Mouse (Mus musculus) stomach, postnatal 0 days (tissue): ENCODE measurements around the gene Prkca. TPM values are rescaled to one million over a fixed set of nuclear protein-coding genes. Genes with fewer than 3 reads are reported as not detected.

ENCODE experiments used
- ATAC-seq: fragments of 200-750 bp; cut with Nextera tagmentation; 2 replicates; pipeline ENCODE4 v1.8.0; 2017; ENCODE audit not compliant: low FRiP score, low TSS enrichment
- DNase-seq: peaks from one replicate; pipeline ENCODE4 v3.0.0-alpha.2; 2016; ENCODE audit warnings: low spot score
- H3K27ac ChIP-seq: fragments of 300-500 bp; sonication (generic); replicated peaks from 2 replicates; pipeline ENCODE4 v1.5.1; 2014; ENCODE audit warnings: mild to moderate bottlenecking, control low read depth
- H3K27me3 ChIP-seq: fragments of 300-500 bp; sonication (generic); 2 replicates; pipeline ENCODE4 v1.6.1; 2014; ENCODE audit warnings: low read length; ENCODE audit not compliant: control insufficient read depth, insufficient read depth
- H3K36me3 ChIP-seq: fragments of 300-500 bp; sonication (generic); 2 replicates; pipeline ENCODE4 v1.6.1; 2014; ENCODE audit warnings: low read length, mixed read lengths; ENCODE audit not compliant: control insufficient read depth, insufficient read depth
- H3K4me1 ChIP-seq: fragments of 300-500 bp; sonication (generic); replicated peaks from 2 replicates; pipeline ENCODE4 v1.6.1; 2014; ENCODE audit warnings: antibody characterized with exemption; ENCODE audit not compliant: control insufficient read depth, insufficient read depth
- H3K4me2 ChIP-seq: fragments of 300-500 bp; sonication (generic); replicated peaks from 2 replicates; pipeline ENCODE4 v1.6.1; 2014; ENCODE audit warnings: low read depth, mild to moderate bottlenecking, control low read depth, moderate library complexity
- H3K4me3 ChIP-seq: fragments of 300-500 bp; sonication (generic); 2 replicates; pipeline ENCODE4 v1.5.1; 2014; ENCODE audit warnings: low read depth, low read length, control low read depth
- H3K9ac ChIP-seq: fragments of 300-500 bp; sonication (generic); 2 replicates; pipeline ENCODE4 v1.6.1; 2014; ENCODE audit warnings: mild to moderate bottlenecking, low read length, control low read depth, mixed read lengths
- H3K9me3 ChIP-seq: fragments of 300-500 bp; sonication (generic); 2 replicates; pipeline ENCODE4 v1.6.1; 2016; ENCODE audit warnings: low read length; ENCODE audit not compliant: control insufficient read depth
- CTCF ChIP-seq: IDR thresholded peaks from 2 replicates; pipeline ENCODE4 v1.5.1; 2016; ENCODE audit warnings: antibody characterized with exemption, low read depth, mild to moderate bottlenecking, moderate library complexity
- EP300 ChIP-seq: optimal IDR thresholded peaks from 2 replicates; pipeline ENCODE3; 2016; ENCODE audit warnings: antibody characterized with exemption
- WGBS: fragments of 180-500 bp; shearing (Covaris S2); extraction: QIAGEN DNeasy Blood & Tissue Kit; methylation state at CpG from one replicate; pipeline ENCODE4 v1.1.7; 2014; 5-methylcytosine and 5-hydroxymethylcytosine counted together
- polyA plus RNA-seq: library from polyadenylated mRNA; unstranded; fragments of >200 nt; fragmentation: Nextera tagmentation; extraction: Ambion mirVana; gene quantifications from 2 replicates; pipeline ENCODE4 v1.2.1, GENCODE M21; 2015

Prkca gene
- polyA plus RNA-seq, 1 experiment from 2014 or later: 3.7 TPM

GRCm38 (mm10) chr11:108251924-108252775 lies 91.6 kb downstream of the Prkca start:
- DNase-seq (no peak), ATAC-seq (no peak)
- WGBS: 81% methylated on average over 7 of the region's 7 CpGs
- H3K36me3 ChIP-seq: no peaks in the 10 kb centered on the region
- no peaks in the 10 kb centered on the region for H3K27me3 ChIP-seq
- H3K9me3 ChIP-seq: no peaks in the 10 kb centered on the region
- H3K27ac ChIP-seq: no peak overlapping the region
- TF ChIP-seq EP300 (no peak), CTCF (no peak)
- 0 out of 2 replicates have a peak, but pooled peaks cover 2% of the 10 kb centered on the region for H3K4me1 ChIP-seq
- no peak overlapping the region for H3K9ac ChIP-seq
- H3K4me2 ChIP-seq: no peak overlapping the region
- H3K4me3 ChIP-seq: no peak overlapping the region

- DNase-seq: no peak
- H3K9me3 ChIP-seq: no peaks in the 10 kb centered on the region
- H3K4me2 ChIP-seq: 0 out of 2 replicates have a peak overlapping the region, but pooled peaks have one; percentile 11
- H3K36me3 ChIP-seq: no peaks in the 10 kb centered on the region
- H3K9ac ChIP-seq: no peak overlapping the region
- WGBS: 39% methylated on average over 13 of the region's 13 CpGs
- H3K27me3 ChIP-seq: no peaks in the 10 kb centered on the region
- no peak for TF ChIP-seq CTCF
- no peak for TF ChIP-seq EP300
- H3K4me1 ChIP-seq: 0 out of 2 replicates have a peak, but pooled peaks cover 2% of the 10 kb centered on the region
- 0 out of 2 replicates have a peak overlapping the region, but pooled peaks have one; percentile 3 for H3K27ac ChIP-seq
- no peak overlapping the region for H3K4me3 ChIP-seq
- peak; percentile 58; the same call in 1 of the 2 replicates for ATAC-seq
Measured at GRCm38 (mm10) chr11:108250829-108251637, 92.7 kb downstream of the Prkca start.

DNA sequence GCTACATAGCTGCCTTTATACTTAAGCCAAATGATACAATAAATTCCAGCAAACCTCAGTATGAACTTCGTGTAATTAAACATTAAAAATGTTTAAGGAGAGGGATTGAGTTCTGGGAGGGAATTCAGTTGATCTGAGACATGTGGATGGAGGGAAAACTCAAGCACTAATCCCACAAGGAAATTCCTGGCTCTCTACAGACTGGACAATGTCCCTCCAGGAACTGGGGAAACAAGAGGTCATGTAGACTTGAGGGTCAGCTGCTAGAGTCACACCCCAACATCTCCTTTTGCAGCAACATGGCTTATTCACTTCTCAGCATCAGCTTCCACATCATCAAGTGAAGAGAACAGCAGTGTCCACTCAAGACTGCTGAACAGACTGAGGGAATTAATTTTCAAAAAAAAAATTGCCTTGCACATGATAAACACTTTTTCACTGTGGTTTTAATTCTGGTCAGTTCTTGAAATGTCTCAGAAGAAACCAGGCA lies 93.5 kb downstream of the Prkca start:
- Histone ChIP-seq H3K27me3 (no peaks in the 10 kb centered on the region), H3K9me3 (no peaks in the 10 kb centered on the region), H3K27ac (0 out of 2 replicates have a peak overlapping the region, but pooled peaks have one; percentile 49), H3K9ac (no peak overlapping the region), H3K4me2 (no peak overlapping the region), H3K36me3 (no peaks in the 10 kb centered on the region), H3K4me1 (0 out of 2 replicates have a peak, but pooled peaks cover 2% of the 10 kb centered on the region), H3K4me3 (no peak overlapping the region)
- ATAC-seq (peak; percentile 64), DNase-seq (no peak)
- no peak for TF ChIP-seq CTCF
- peak; percentile 25 for TF ChIP-seq EP300
- WGBS: 38% methylated on average over 1 of the region's 1 CpGs

DNA sequence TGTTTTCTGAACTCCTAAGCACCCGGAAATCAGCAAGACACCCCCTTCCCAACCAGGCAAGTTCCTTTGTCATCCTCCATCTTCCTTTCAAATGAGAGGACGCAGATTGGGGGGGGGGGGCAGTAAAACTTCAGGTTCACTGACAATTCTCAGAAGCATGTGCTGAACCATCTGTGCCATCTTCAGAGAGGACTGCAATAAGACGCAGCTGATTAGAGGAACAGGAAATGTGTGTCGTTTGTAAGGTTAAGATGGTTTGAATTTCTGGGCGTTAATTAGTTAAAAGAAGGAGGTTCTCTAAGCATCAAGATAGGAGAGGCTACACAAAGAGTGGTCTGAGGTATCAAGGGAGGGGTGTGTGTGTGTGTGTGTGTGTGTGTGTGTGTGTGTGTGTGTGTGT lies 94.2 kb downstream of the Prkca start:
- TF ChIP-seq EP300 (no peak), CTCF (no peak)
- Histone ChIP-seq H3K36me3 (no peaks in the 10 kb centered on the region), H3K4me2 (no peak overlapping the region), H3K9me3 (no peaks in the 10 kb centered on the region), H3K4me3 (no peak overlapping the region), H3K9ac (no peak overlapping the region), H3K27ac (no peak overlapping the region), H3K4me1 (0 out of 2 replicates have a peak, but pooled peaks cover 2% of the 10 kb centered on the region), H3K27me3 (no peaks in the 10 kb centered on the region)
- 71% methylated on average over 5 of the region's 5 CpGs for WGBS
- DNase-seq: no peak
- ATAC-seq: no peak

DNA sequence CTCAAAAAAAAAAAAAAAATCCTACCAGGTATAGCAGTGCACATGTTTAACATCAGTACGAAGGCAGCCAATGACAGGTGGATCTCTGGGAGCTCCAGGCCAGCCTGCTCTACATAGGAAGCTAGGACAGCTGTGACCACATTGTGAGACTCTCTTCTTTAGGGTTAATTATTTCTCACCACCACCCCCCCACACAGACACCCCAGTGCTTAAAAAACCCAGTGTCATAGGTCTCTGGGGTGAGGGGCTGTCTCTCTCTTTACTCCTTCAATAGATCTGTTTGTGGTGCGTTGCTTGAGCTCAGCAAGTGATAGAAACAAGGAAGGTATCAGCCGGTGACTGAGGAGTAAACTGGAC lies 94.7 kb downstream of the Prkca start:
- no peaks in the 10 kb centered on the region for H3K36me3 ChIP-seq
- 87% methylated on average over 3 of the region's 3 CpGs for WGBS
- H3K27me3 ChIP-seq: no peaks in the 10 kb centered on the region
- no peak overlapping the region for H3K4me3 ChIP-seq
- no peaks in the 10 kb centered on the region for H3K9me3 ChIP-seq
- no peak overlapping the region for H3K27ac ChIP-seq
- no peak overlapping the region for H3K9ac ChIP-seq
- DNase-seq (no peak), ATAC-seq (no peak)
- no peak for TF ChIP-seq CTCF
- no peak for TF ChIP-seq EP300
- H3K4me1 ChIP-seq: 0 out of 2 replicates have a peak, but pooled peaks cover 2% of the 10 kb centered on the region
- no peak overlapping the region for H3K4me2 ChIP-seq
